Mouse (Mus musculus) midbrain, embryonic 16.5 days (tissue): ENCODE measurements at regions not wholly inside any gene's neighbourhood (a gene's known extent, or its start where the extent isn't known, plus 50 kb on each side); places are given as distances from the start of the nearest gene placed in this dataset.

Experiments
- ATAC-seq: fragments of 200-750 bp; cut with Nextera tagmentation; 2 replicates; pipeline ENCODE4 v1.8.0; 2017; ENCODE audit warnings: moderate TSS enrichment
- H3K27ac ChIP-seq: fragments of 300-500 bp; sonication (generic); 2 replicates; pipeline ENCODE4 v1.5.1; 2014; ENCODE audit warnings: mild to moderate bottlenecking, low read length, mixed read lengths
- H3K27me3 ChIP-seq: fragments of 300-500 bp; sonication (generic); 2 replicates; pipeline ENCODE4 v1.6.1; 2014; ENCODE audit warnings: low read depth, low read length, mixed read lengths; ENCODE audit not compliant: control insufficient read depth, insufficient read depth
- H3K36me3 ChIP-seq: fragments of 300-500 bp; sonication (generic); 2 replicates; pipeline ENCODE4 v1.6.1; 2014; ENCODE audit warnings: mild to moderate bottlenecking, low read length, moderate library complexity, mixed read lengths; ENCODE audit not compliant: control insufficient read depth, insufficient read depth
- H3K4me1 ChIP-seq: fragments of 300-500 bp; sonication (generic); 2 replicates; pipeline ENCODE4 v1.6.1; 2014; ENCODE audit warnings: mild to moderate bottlenecking, low read length, mixed read lengths; ENCODE audit not compliant: control insufficient read depth, insufficient read depth
- H3K4me2 ChIP-seq: fragments of 300-500 bp; sonication (generic); 2 replicates; pipeline ENCODE4 v1.6.1; 2014; ENCODE audit warnings: mild to moderate bottlenecking, low read length, mixed read lengths
- H3K4me3 ChIP-seq: fragments of 300-500 bp; sonication (generic); 2 replicates; pipeline ENCODE4 v1.5.1; 2014; ENCODE audit warnings: low read depth, mild to moderate bottlenecking, low read length, moderate library complexity, mixed read lengths
- H3K9ac ChIP-seq: fragments of 300-500 bp; sonication (generic); 2 replicates; pipeline ENCODE4 v1.6.1; 2014; ENCODE audit warnings: low read depth, low read length, mixed read lengths
- H3K9me3 ChIP-seq: fragments of 300-500 bp; sonication (generic); replicated peaks from 2 replicates; pipeline ENCODE4 v1.6.1; 2014; ENCODE audit warnings: mild to moderate bottlenecking, low read length, mixed read lengths; ENCODE audit not compliant: control insufficient read depth, poor library complexity, severe bottlenecking
- WGBS: fragments of 180-500 bp; shearing (Covaris S2); extraction: QIAGEN DNeasy Blood & Tissue Kit; methylation state at CpG from one replicate; pipeline ENCODE4 v1.1.7; 2014; 5-methylcytosine and 5-hydroxymethylcytosine counted together

DNA sequence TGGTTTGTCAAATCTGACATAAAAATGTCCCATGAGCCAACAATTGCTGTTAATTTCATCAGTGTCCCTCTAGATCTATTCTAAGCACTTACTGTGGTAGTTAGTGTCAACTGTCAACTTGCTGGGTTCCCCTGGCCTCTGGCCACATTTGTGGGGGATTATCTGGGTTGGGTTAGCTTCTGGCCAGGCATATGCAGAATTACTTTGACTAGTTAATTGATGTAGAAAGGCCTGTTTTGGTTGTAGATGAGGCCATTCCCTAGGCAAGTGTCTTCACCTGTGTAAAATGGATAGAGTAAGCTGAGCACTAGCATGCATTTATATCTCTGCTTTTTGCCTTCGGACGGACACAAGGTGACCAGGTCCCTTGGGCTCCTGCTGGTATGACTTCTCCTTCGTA is 283.9 kb downstream of the 1810013L24Rik start:
- no peak overlapping the region for H3K4me2 ChIP-seq
- no peaks in the 10 kb centered on the region for H3K4me1 ChIP-seq
- no peaks in the 10 kb centered on the region for H3K36me3 ChIP-seq
- 98% methylated on average over 3 of the region's 3 CpGs for WGBS
- no peak overlapping the region for H3K9ac ChIP-seq
- ATAC-seq, result no peak
- H3K4me3 ChIP-seq, result no peak overlapping the region
- no peak overlapping the region for H3K27ac ChIP-seq
- no peaks in the 10 kb centered on the region; the same call in 1 of the 2 replicates for H3K9me3 ChIP-seq
- no peaks in the 10 kb centered on the region for H3K27me3 ChIP-seq

DNA sequence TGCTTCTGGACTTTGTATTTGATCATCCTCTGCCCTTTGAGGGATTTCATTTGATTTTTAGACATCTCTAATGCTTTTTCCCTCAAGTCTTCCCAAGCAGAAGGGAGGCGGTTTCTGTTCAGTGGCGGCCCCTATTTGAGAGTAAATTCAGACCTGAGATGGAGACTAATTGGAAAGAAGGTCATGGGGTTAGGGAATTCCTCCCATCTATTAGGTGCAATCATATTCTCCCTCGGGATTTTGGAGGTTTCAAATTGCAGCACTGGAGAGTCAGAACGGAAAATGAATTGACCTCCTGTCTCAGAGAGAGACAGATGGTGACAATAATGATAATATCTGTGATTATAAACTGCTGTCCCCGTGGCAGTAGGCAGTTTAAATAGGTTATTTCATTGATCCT is 285.6 kb downstream of the 1810013L24Rik start:
- Histone ChIP-seq H3K4me3 (no peak overlapping the region), H3K4me2 (no peak overlapping the region), H3K27ac (no peak overlapping the region), H3K36me3 (no peaks in the 10 kb centered on the region), H3K27me3 (no peaks in the 10 kb centered on the region), H3K4me1 (no peaks in the 10 kb centered on the region), H3K9ac (no peak overlapping the region), H3K9me3 (no peaks in the 10 kb centered on the region)
- no peak for ATAC-seq
- WGBS, result 44% methylated on average over 5 of the region's 5 CpGs

DNA sequence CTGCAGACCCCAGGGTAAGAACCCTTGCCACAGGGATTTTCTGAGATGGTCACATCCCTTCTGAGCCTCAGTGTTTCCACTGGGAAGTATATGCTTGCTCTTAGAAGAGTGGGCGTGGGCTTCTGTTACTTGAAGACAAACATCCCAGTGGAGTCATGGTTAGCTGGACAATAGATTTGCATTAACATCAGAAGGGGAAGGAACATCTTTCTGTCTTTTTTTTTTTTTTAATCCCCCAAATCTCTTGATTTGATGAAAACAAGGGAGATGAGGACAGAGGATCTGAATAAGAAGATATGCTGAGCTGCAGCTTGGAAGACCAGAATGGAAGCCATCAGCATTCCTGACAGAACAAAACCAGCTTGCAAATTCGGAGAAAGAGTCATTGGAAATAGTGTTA is 291.7 kb downstream of the 1810013L24Rik start:
- H3K4me1 ChIP-seq, result no peaks in the 10 kb centered on the region
- H3K27ac ChIP-seq, result no peak overlapping the region
- H3K27me3 ChIP-seq, result no peaks in the 10 kb centered on the region
- no peak overlapping the region for H3K4me3 ChIP-seq
- no peak overlapping the region for H3K9ac ChIP-seq
- H3K9me3 ChIP-seq, result no peaks in the 10 kb centered on the region
- no peak overlapping the region for H3K4me2 ChIP-seq
- 88% methylated on average over 2 of the region's 2 CpGs for WGBS
- H3K36me3 ChIP-seq, result no peaks in the 10 kb centered on the region
- no peak for ATAC-seq

DNA sequence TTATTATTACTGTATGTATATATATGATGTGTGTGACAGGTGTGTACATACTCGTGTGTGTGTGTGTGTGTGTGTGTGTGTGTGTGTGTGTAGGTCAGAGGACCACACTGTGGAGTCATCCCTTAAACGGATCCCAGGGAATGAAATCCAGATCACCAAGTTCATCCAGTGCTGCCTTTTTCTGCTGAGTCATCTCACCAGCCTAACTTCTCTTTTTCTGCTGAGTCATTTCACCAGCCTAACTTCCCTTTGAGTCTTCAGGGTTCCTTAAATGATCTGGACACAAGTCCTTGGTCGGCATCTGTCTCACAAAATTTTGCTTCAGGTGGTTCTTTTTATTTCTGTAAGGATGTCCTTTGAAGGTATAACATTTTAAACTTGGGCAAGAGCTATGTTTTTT is 302.2 kb downstream of the 1810013L24Rik start:
- H3K4me2 ChIP-seq, result no peak overlapping the region
- H3K27ac ChIP-seq, result no peak overlapping the region
- H3K9me3 ChIP-seq, result no peaks in the 10 kb centered on the region
- no peaks in the 10 kb centered on the region for H3K36me3 ChIP-seq
- whole genome bisulfite sequencing, result 73% methylated on average over 3 of the region's 3 CpGs
- no peaks in the 10 kb centered on the region for H3K27me3 ChIP-seq
- H3K9ac ChIP-seq, result no peak overlapping the region
- ATAC-seq, result no peak
- H3K4me1 ChIP-seq, result no peaks in the 10 kb centered on the region
- H3K4me3 ChIP-seq, result no peak overlapping the region

DNA sequence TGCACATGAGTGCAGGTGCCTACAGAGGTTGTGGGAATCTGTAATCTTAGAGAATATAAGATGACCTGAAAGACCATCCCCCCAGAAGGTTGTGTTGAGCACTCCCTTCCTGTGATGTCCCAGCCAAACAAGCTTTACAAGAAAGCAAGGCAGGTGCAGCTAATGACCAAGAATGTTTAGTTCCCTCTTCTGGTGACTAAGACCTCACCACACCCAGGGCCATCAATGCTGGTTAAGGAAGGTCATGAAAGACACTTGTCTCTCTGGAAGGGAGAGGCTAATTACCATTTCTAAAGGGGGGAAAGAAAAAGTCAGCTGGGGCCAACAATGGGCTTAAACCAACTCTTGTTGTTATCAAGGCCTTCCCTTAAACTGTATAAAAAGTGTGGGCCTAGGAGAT is 302.9 kb downstream of the 1810013L24Rik start:
- no peak for ATAC-seq
- no peaks in the 10 kb centered on the region for H3K4me1 ChIP-seq

DNA sequence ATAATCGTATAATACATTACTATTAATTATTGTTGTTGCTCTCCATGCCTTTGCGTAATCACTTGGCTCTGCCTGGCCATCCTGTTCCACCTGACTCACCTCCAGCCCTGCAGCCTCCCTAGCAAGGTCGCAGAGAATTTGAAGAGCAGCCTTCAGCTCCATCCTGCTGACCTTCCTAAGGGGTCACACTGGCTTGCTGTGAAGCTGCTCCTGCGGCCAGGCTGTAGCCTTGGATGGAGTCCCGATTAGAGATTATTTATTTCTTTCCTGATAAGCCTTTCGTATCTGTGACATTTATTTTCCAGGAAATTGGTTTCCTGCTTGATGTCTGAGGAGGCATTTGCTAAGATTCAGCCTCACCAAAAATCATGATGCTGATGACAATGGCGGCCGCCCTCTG is 305.5 kb downstream of the 1810013L24Rik start:
- WGBS, result 82% methylated on average over 8 of the region's 8 CpGs
- no peak overlapping the region for H3K4me2 ChIP-seq
- no peaks in the 10 kb centered on the region for H3K9me3 ChIP-seq
- H3K27ac ChIP-seq, result no peak overlapping the region
- H3K4me1 ChIP-seq, result no peaks in the 10 kb centered on the region
- no peak overlapping the region for H3K4me3 ChIP-seq
- H3K9ac ChIP-seq, result no peak overlapping the region
- no peaks in the 10 kb centered on the region for H3K27me3 ChIP-seq
- no peak for ATAC-seq
- no peaks in the 10 kb centered on the region for H3K36me3 ChIP-seq

More for the DNA sequence above, 302.9 kb downstream of the 1810013L24Rik start:
- Histone ChIP-seq H3K27me3 (no peaks in the 10 kb centered on the region), H3K27ac (no peak overlapping the region), H3K9me3 (no peaks in the 10 kb centered on the region), H3K4me2 (no peak overlapping the region), H3K4me3 (no peak overlapping the region), H3K36me3 (no peaks in the 10 kb centered on the region), H3K9ac (no peak overlapping the region)

DNA sequence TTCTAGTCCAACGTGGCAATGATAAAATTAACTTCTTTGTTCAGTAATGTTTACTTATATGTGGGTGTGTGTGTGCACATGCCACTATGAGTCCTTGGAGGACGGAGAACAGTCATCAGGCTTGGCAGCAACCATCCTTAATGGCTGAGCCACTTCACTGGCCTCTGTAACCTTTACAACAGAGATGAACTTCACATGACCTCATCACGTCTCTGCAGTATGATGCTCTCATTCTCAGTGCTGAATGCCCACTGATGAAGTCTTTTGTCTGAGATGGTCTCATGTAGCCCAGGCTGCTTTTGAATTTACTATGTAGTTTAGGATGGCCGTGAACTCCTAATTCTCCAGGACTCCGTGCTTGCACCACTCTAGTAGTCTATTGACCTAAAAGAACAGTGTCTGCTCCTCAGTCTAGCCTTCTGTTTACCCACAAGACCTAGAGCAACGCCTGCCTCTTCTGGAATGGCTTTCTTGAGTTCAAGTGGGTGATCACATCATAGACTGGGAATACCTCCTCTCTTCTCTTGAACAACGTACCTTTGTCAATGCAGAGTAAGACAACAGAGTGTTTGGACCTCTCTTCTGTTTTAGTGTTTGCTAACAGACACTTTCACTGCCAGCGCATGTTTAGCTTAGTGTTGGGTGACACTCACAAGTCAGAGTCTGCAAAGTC is 308.8 kb downstream of the 1810013L24Rik start:
- Histone ChIP-seq H3K9me3 (no peaks in the 10 kb centered on the region), H3K4me1 (no peaks in the 10 kb centered on the region)

DNA sequence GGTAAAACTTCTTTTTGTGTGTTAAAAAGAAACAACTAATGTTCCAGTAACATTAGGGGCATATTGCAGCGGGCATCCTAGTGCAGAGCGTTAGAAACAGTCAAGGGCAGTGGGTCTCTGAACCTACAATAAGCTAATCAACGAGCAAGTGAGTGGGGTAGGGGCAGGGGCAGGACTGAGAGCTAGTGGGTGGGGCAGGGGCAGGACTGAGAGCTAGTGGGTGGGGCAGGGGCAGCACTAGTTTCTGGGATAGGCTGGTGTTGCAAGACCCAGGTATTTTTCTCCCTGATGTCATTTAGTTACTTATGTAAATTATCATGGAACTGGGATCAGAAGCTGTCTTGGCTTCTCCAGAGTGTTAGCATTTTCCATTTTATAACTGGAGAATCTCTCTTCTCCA is 309.5 kb downstream of the 1810013L24Rik start:
- H3K36me3 ChIP-seq, result no peaks in the 10 kb centered on the region
- H3K4me3 ChIP-seq, result no peak overlapping the region
- no peak overlapping the region for H3K4me2 ChIP-seq
- H3K27ac ChIP-seq, result no peak overlapping the region
- no peaks in the 10 kb centered on the region for H3K9me3 ChIP-seq
- ATAC-seq, result no peak
- 83% methylated on average over 3 of the region's 3 CpGs for WGBS
- no peak overlapping the region for H3K9ac ChIP-seq
- no peaks in the 10 kb centered on the region for H3K27me3 ChIP-seq
- no peaks in the 10 kb centered on the region for H3K4me1 ChIP-seq

More for the DNA sequence above, 308.8 kb downstream of the 1810013L24Rik start:
- Histone ChIP-seq H3K36me3 (no peaks in the 10 kb centered on the region), H3K27ac (no peak overlapping the region), H3K4me3 (no peak overlapping the region), H3K4me2 (no peak overlapping the region), H3K9ac (no peak overlapping the region), H3K27me3 (no peaks in the 10 kb centered on the region)
- 82% methylated on average over 8 of the region's 8 CpGs for WGBS
- ATAC-seq, result no peak

DNA sequence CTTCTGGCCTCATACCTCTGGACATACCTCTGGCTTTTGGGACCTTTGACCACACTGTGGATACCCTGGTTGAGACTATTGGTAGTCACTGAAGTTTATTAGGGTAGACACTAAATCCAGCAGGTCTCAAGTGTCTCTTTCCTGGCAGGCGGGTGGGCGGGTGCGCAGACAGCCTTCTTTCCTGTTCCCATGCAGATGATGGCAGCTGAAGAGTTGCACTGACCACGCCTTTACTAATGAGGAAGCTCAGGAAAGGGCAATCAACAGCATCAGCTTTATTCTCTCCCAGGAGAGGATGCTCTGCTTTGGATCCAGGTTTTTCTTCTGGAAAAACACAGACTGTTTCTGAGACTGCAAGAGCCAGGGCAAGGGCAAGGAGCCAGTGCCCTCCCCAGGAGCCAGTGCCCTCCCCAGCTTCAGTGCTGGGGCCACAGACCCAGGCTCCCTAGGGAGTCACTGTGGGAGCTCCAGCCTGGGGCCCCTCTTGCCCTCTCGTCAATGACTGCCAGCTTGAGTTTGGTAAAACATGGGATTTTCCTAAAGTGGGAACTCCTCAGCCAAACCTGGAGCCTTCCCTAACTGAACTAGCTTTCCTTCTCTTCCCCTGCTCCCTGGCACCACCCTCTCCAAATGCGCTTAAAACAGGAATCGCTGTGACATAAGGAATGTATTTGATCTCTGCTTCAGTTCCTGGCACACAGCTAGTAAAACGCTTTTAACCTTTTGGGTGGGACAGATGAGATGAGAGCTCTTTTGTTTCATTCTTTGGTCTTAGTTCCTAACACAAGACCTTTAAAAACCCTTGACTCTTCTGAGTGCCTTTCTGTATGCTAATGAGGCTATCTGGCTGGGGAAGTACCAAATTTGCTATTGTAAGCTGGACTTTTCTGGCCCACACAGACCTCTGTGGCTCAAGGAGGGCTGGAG is 319.6 kb downstream of the 1810013L24Rik start:
- Histone ChIP-seq H3K9me3 (no peaks in the 10 kb centered on the region), H3K4me3 (no peak overlapping the region), H3K4me2 (no peak overlapping the region), H3K4me1 (no peaks in the 10 kb centered on the region), H3K27me3 (no peaks in the 10 kb centered on the region), H3K9ac (no peak overlapping the region), H3K27ac (no peak overlapping the region), H3K36me3 (no peaks in the 10 kb centered on the region)
- no peak for ATAC-seq
- WGBS, result 52% methylated on average over 8 of the region's 8 CpGs
